Mouse (Mus musculus) lung, adult 2 months (tissue): ENCODE results near the gene Gucy2c. TPM values are rescaled to one million over a fixed set of nuclear protein-coding genes. Genes with fewer than 3 reads are reported as not detected.

Source experiments
- DNase-seq: peaks from one replicate; pipeline ENCODE4 v3.0.0; 2022
- H3K4me1 ChIP-seq: fragments of 200-500 bp; 2 replicates; pipeline ENCODE4 v1.6.1; 2011; ENCODE audit warnings: low read length; ENCODE audit not compliant: control insufficient read depth, insufficient read depth
- H3K4me3 ChIP-seq: fragments of 200-500 bp; replicated peaks from 2 replicates; pipeline ENCODE3; 2011; ENCODE audit warnings: low read depth, mild to moderate bottlenecking, control low read depth, low read length; ENCODE audit errors: extremely low read depth
- CTCF ChIP-seq: fragments of 200-500 bp; IDR thresholded peaks from 2 replicates; pipeline ENCODE4 v1.5.1; 2011; ENCODE audit warnings: mild to moderate bottlenecking, low read length, control low read depth; ENCODE audit not compliant: insufficient read depth
- POLR2A ChIP-seq: fragments of 200-500 bp; IDR thresholded peaks from 2 replicates; pipeline ENCODE4 v1.6.1; 2011; ENCODE audit warnings: low read depth, mild to moderate bottlenecking, control low read depth, low read length, borderline replicate concordance; ENCODE audit errors: extremely low read depth
- WGBS: fragments of 180-500 bp; shearing (Covaris S2); methylation state at CpG from one replicate; pipeline ENCODE4 v1.1.7; 2018; 5-methylcytosine and 5-hydroxymethylcytosine counted together
- polyA plus RNA-seq: library from polyadenylated mRNA; depleted of rRNA; stranded (reverse); fragments of >200 nt; gene quantifications from 2 replicates; pipeline ENCODE4 v1.2.3, GENCODE M21; 2012

The Gucy2c gene
- polyA plus RNA-seq, 1 experiment = 0.04 TPM

DNA sequence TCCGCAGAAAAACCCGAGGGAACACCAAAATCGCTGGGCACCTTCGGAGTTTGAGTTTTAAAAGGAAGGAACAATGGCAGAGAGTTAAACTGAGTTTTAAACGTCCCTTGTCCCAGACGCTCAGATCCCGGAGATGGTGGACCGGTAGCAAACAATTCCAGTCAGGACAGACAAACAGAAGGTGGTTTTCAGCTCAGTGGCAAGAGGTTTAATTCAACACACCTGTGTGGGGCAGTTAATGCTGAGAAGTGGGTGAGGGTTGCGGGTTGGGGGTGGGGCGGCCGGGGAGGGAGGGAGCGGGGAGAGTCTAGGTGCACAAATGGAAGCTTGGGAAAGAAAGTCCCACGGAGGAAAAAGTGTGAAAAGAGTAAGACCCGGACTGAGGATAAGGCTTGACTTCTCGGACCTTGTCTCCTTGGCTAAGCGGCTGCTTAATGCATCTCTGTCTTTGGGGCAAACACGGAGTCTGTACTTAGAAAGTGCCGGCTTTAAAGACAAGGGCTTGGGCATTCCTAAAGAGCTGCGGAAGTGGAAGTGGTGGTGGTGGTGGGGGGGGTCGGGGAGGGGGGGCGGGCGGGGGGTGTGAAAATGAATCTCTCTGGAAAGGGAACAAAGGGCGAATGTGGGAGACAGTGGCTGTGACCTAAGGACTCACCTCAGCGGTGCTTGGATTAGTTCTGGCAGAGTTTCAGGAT is 12.4 kb upstream of the Gucy2c start:
- TF ChIP-seq CTCF (no peak), POLR2A (no peak)
- no peak for DNase-seq
- H3K4me3 ChIP-seq = peak overlapping the region; percentile 23
- WGBS = under 1% methylated on average over 24 of the region's 24 CpGs
- H3K4me1 ChIP-seq = peaks cover 5% of the 10 kb centered on the region

GRCm38 (mm10) chr6:136792884-136793758 is 11.6 kb upstream of the Gucy2c start:
- Histone ChIP-seq H3K4me1 (peaks cover 5% of the 10 kb centered on the region), H3K4me3 (no peak overlapping the region)
- no peak for DNase-seq
- no peak for TF ChIP-seq CTCF
- 38% methylated on average over 16 of the region's 16 CpGs for WGBS

DNA sequence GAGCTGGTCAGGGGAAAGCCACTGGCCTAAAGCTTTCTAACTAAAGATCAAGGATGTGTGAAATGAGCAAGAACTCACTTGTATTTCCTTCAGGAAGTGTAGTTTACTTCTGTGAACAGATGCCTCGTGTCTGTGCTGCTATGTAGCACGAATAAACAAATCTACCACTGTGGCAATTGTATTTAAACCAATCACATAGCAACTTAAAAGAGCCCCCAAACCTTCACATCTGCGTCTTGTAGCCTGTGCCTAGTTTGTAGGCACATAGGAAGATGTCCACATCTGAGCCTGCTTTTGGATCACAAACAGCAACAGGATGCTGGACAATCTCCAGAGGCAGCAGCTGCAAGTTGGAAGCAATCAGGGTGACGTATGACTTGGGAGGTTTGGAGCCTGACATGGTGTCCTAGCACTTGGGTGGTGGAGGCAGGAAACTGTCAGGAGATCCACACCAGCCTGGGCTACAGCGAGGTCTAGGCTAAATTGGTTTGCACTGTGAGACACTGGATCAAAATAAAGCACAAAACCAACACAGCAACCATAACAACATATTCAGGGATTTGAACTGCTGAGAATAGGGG is 7.9 kb upstream of the Gucy2c start:
- 33% methylated on average over 5 of the region's 5 CpGs for WGBS
- no peak overlapping the region for H3K4me3 ChIP-seq
- peak; percentile 41 for DNase-seq
- TF ChIP-seq POLR2A (no peak), CTCF (no peak)
- peaks cover 5% of the 10 kb centered on the region for H3K4me1 ChIP-seq

DNA sequence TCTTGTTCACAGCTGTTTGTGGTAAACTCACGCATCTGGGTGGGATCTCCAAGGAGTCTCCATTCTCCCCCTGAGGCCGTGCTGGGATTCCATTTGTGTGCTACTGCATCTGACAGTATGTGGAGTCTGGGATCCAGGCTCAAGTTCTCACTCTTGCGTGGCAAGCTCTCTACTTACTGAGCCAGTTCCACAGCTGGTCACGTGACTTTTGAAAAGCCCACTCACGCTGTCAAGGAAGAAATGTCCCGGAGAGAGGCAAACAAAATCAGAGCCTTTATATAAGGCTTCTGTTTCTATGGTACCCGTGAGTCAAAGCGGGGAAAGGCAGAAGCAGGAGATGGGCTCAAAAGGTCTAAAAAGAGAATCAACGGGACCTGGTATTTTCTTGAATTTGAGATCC is 1.2 kb upstream of the Gucy2c start:
- no peak for DNase-seq
- WGBS = 73% methylated on average over 9 of the region's 9 CpGs
- Histone ChIP-seq H3K4me1 (no peaks in the 10 kb centered on the region), H3K4me3 (no peak overlapping the region)
- TF ChIP-seq CTCF = no peak
- no peak for TF ChIP-seq POLR2A

DNA sequence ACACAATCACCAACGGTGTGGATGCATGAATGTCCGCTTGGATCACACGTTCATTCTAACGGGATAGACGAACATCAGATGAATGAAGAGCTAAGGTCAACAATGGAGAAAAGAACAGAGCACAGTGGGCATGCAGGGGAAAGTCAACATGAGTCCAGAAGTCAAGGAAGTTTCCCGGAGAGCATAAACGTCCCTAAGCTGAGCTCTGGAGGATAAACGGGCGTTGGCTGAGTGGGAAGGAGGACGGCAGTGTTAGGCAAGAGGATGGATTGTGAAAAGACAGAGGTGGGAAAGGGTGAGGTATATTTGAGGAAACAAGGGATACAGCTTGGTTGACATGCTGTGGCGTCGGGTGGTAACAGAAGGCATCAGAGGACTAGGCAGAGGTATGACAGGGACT is 581 bp upstream of the Gucy2c start:
- WGBS = 72% methylated on average over 12 of the region's 12 CpGs
- Histone ChIP-seq H3K4me1 (no peaks in the 10 kb centered on the region), H3K4me3 (no peak overlapping the region)
- DNase-seq = no peak
- TF ChIP-seq CTCF = no peak
- TF ChIP-seq POLR2A = no peak

DNA sequence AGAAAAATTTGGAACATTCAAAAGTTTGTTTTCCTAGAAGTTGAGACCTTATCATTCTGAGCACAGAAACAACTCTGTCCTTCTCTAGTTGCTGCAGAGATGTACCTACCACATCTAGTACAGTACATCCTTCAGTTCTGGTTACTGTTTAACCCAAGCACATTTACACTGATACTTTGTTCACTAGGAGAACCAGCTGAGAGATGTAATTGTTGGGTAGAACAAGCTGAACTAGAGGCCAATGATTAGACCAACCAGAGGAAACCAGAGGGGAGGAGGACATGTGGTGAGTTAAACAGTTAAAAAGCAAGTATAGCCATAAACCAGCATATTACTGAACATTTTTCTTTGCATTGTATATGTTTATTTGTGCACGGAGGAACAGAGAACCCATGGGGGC is 5.2 kb downstream of the Gucy2c start:
- no peaks in the 10 kb centered on the region for H3K4me1 ChIP-seq
- no peak for DNase-seq
- 81% methylated on average over 1 of the region's 1 CpGs for WGBS
- TF ChIP-seq POLR2A (no peak), CTCF (no peak)
- H3K4me3 ChIP-seq = no peak overlapping the region

- Histone ChIP-seq H3K4me1 (no peaks in the 10 kb centered on the region; the same call in 1 of the 2 replicates), H3K4me3 (no peak overlapping the region)
- 65% methylated on average over 7 of the region's 7 CpGs for WGBS
- TF ChIP-seq POLR2A (no peak), CTCF (no peak)
- DNase-seq = no peak
These were observed 11.7 kb downstream of the Gucy2c start for GRCm38 (mm10) chr6:136769859-136770258.

DNA sequence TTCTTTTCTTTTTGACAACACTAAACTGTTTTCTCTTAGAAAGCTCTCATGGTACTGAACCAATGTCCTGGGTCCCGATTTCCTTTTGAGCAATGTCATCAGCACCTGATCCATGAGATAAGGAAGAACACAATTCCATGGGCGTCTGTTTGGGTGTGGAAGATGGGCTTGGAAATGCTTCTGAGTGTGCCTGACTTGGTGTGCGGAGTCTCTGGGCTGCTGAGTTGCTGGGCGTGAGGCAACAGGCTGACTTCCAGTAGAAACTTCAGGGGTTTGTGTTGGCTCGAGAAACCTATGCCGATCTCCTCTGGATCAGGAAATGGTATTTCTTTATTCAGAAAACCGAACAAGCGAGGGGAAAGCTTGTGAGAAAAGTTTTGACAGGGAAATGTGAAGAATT is 12.4 kb downstream of the Gucy2c start:
- Histone ChIP-seq H3K4me3 (no peak overlapping the region), H3K4me1 (no peaks in the 10 kb centered on the region; the same call in 1 of the 2 replicates)
- WGBS = 64% methylated on average over 8 of the region's 8 CpGs
- DNase-seq = no peak
- TF ChIP-seq CTCF (no peak), POLR2A (no peak)

DNA sequence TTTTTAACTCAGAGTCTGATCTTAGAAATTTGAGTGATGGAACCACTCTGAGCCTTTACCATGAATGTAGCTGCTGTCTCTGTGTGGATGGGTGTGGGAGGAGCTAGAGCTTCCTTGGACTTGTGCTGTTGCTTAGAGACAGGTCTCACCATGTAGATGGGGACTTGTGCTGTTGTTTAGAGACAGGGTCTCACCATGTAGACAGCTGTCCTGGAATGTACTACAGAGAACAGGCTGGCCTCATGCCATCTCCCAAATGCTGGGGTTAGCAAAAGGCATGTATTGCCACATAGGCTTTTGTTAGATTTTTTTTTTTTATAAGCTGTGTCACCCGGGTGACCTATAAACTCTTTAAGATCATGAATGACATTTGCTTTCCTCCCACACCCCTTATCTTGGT is 17.7 kb downstream of the Gucy2c start:
- H3K4me3 ChIP-seq = no peak overlapping the region
- no peaks in the 10 kb centered on the region for H3K4me1 ChIP-seq
- no peak for DNase-seq
- no peak for TF ChIP-seq CTCF
- TF ChIP-seq POLR2A = no peak
- 5% methylated on average over 1 of the region's 1 CpGs for WGBS
